Mouse (Mus musculus): ENCODE data around the gene Dock7. TPM values are rescaled to one million over a fixed set of nuclear protein-coding genes. Genes with fewer than 3 reads are reported as not detected.

The Dock7 gene
- polyA plus RNA-seq, 1 experiment from 2014 or later = 115 TPM

GRCm38 (mm10) chr4:99068806-99069205 is 51.9 kb downstream of the Dock7 start:
- Histone ChIP-seq H3K36me3 (ENCODE audit: control insufficient read depth, insufficient read depth, low read length) (peaks cover 63% of the 10 kb centered on the region), H3K4me1 (ENCODE audit: control insufficient read depth, insufficient read depth, low read length) (no peaks in the 10 kb centered on the region), H3K9me3 (ENCODE audit: control insufficient read depth, low read length) (no peaks in the 10 kb centered on the region), H3K4me2 (ENCODE audit: low read length) (no peak overlapping the region), H3K9ac (replicated peaks; ENCODE audit: low read length) (no peak overlapping the region), H3K4me3 (replicated peaks; ENCODE audit: low read depth, low read length) (no peak overlapping the region), H3K27me3 (ENCODE audit: control insufficient read depth, insufficient read depth, low read length) (no peaks in the 10 kb centered on the region), H3K27ac (replicated peaks; ENCODE audit: low read depth, low read length) (no peak overlapping the region)
- 85% methylated on average over 6 of the region's 6 CpGs for WGBS
- ATAC-seq (ENCODE audit: low FRiP score, low TSS enrichment) (no peak), DNase-seq (no peak)

- WGBS = 36% methylated on average over 5 of the region's 5 CpGs
- Histone ChIP-seq H3K4me1 (ENCODE audit: control insufficient read depth, insufficient read depth, low read length) (no peaks in the 10 kb centered on the region), H3K27me3 (ENCODE audit: control insufficient read depth, insufficient read depth, low read length) (no peaks in the 10 kb centered on the region), H3K36me3 (ENCODE audit: control insufficient read depth, insufficient read depth, low read length) (peaks cover 56% of the 10 kb centered on the region), H3K4me3 (replicated peaks; ENCODE audit: low read depth, low read length) (no peak overlapping the region), H3K9me3 (ENCODE audit: control insufficient read depth, low read length) (no peaks in the 10 kb centered on the region), H3K4me2 (ENCODE audit: low read length) (no peak overlapping the region), H3K27ac (replicated peaks; ENCODE audit: low read depth, low read length) (no peak overlapping the region), H3K9ac (replicated peaks; ENCODE audit: low read length) (no peak overlapping the region)
- ATAC-seq (ENCODE audit: low FRiP score, low TSS enrichment) (no peak), DNase-seq (peak; percentile 34)
Observed at GRCm38 (mm10) chr4:99064524-99064923, 56.2 kb downstream of the Dock7 start.

GRCm38 (mm10) chr4:99048581-99048980 is 72.1 kb downstream of the Dock7 start:
- WGBS = 94% methylated on average over 2 of the region's 2 CpGs
- no peak for ATAC-seq (ENCODE audit: low FRiP score, low TSS enrichment)
- Histone ChIP-seq H3K9ac (replicated peaks; ENCODE audit: low read length) (no peak overlapping the region), H3K4me3 (replicated peaks; ENCODE audit: low read depth, low read length) (no peak overlapping the region), H3K27ac (replicated peaks; ENCODE audit: low read depth, low read length) (no peak overlapping the region), H3K4me1 (ENCODE audit: control insufficient read depth, insufficient read depth, low read length) (no peaks in the 10 kb centered on the region), H3K4me2 (ENCODE audit: low read length) (no peak overlapping the region), H3K9me3 (ENCODE audit: control insufficient read depth, low read length) (no peaks in the 10 kb centered on the region), H3K36me3 (ENCODE audit: control insufficient read depth, insufficient read depth, low read length) (peaks cover 57% of the 10 kb centered on the region), H3K27me3 (ENCODE audit: control insufficient read depth, insufficient read depth, low read length) (no peaks in the 10 kb centered on the region)
- no peak for DNase-seq

GRCm38 (mm10) chr4:99046471-99046870 is 74.2 kb downstream of the Dock7 start:
- no peaks in the 10 kb centered on the region for H3K27me3 ChIP-seq (ENCODE audit: control insufficient read depth, insufficient read depth, low read length)
- no peak overlapping the region for H3K4me2 ChIP-seq (ENCODE audit: low read length)
- DNase-seq (no peak), ATAC-seq (ENCODE audit: low FRiP score, low TSS enrichment) (no peak)
- H3K4me3 ChIP-seq (replicated peaks; ENCODE audit: low read depth, low read length) = no peak overlapping the region
- no peaks in the 10 kb centered on the region for H3K4me1 ChIP-seq (ENCODE audit: control insufficient read depth, insufficient read depth, low read length)
- H3K9me3 ChIP-seq (ENCODE audit: control insufficient read depth, low read length) = no peaks in the 10 kb centered on the region
- no peak overlapping the region for H3K27ac ChIP-seq (replicated peaks; ENCODE audit: low read depth, low read length)
- peaks cover 60% of the 10 kb centered on the region for H3K36me3 ChIP-seq (ENCODE audit: control insufficient read depth, insufficient read depth, low read length)
- no peak overlapping the region for H3K9ac ChIP-seq (replicated peaks; ENCODE audit: low read length)
- WGBS = 89% methylated on average over 3 of the region's 3 CpGs

GRCm38 (mm10) chr4:99044854-99045253 is 75.9 kb downstream of the Dock7 start:
- H3K27me3 ChIP-seq (ENCODE audit: control insufficient read depth, insufficient read depth, low read length) = no peaks in the 10 kb centered on the region
- no peak overlapping the region for H3K9ac ChIP-seq (replicated peaks; ENCODE audit: low read length)
- no peak for ATAC-seq (ENCODE audit: low FRiP score, low TSS enrichment)
- no peaks in the 10 kb centered on the region for H3K4me1 ChIP-seq (ENCODE audit: control insufficient read depth, insufficient read depth, low read length)
- no peak overlapping the region for H3K4me3 ChIP-seq (replicated peaks; ENCODE audit: low read depth, low read length)
- no peaks in the 10 kb centered on the region for H3K9me3 ChIP-seq (ENCODE audit: control insufficient read depth, low read length)
- 92% methylated on average over 3 of the region's 3 CpGs for whole genome bisulfite sequencing
- no peak overlapping the region for H3K4me2 ChIP-seq (ENCODE audit: low read length)
- peaks cover 60% of the 10 kb centered on the region for H3K36me3 ChIP-seq (ENCODE audit: control insufficient read depth, insufficient read depth, low read length)
- DNase-seq = no peak
- no peak overlapping the region for H3K27ac ChIP-seq (replicated peaks; ENCODE audit: low read depth, low read length)

GRCm38 (mm10) chr4:99032921-99033320 is 87.8 kb downstream of the Dock7 start:
- Histone ChIP-seq H3K4me2 (ENCODE audit: low read length) (no peak overlapping the region), H3K27me3 (ENCODE audit: control insufficient read depth, insufficient read depth, low read length) (no peaks in the 10 kb centered on the region), H3K36me3 (ENCODE audit: control insufficient read depth, insufficient read depth, low read length) (no peaks in the 10 kb centered on the region), H3K4me1 (ENCODE audit: control insufficient read depth, insufficient read depth, low read length) (no peaks in the 10 kb centered on the region), H3K9me3 (ENCODE audit: control insufficient read depth, low read length) (no peaks in the 10 kb centered on the region), H3K4me3 (replicated peaks; ENCODE audit: low read depth, low read length) (no peak overlapping the region), H3K27ac (replicated peaks; ENCODE audit: low read depth, low read length) (no peak overlapping the region), H3K9ac (replicated peaks; ENCODE audit: low read length) (no peak overlapping the region)
- 85% methylated on average over 4 of the region's 4 CpGs for WGBS
- DNase-seq (no peak), ATAC-seq (ENCODE audit: low FRiP score, low TSS enrichment) (no peak)

- Histone ChIP-seq H3K36me3 (ENCODE audit: control insufficient read depth, insufficient read depth, low read length) (no peaks in the 10 kb centered on the region), H3K4me2 (ENCODE audit: low read length) (no peak within 1 kb of the TSS), H3K27me3 (ENCODE audit: control insufficient read depth, insufficient read depth, low read length) (no peaks in the 10 kb centered on the region), H3K27ac (replicated peaks; ENCODE audit: low read depth, low read length) (no peak within 1 kb of the TSS), H3K4me1 (ENCODE audit: control insufficient read depth, insufficient read depth, low read length) (no peaks in the 10 kb centered on the region), H3K9ac (replicated peaks; ENCODE audit: low read length) (no peak within 1 kb of the TSS), H3K4me3 (replicated peaks; ENCODE audit: low read depth, low read length) (no peak within 1 kb of the TSS), H3K9me3 (ENCODE audit: control insufficient read depth, low read length) (no peaks in the 10 kb centered on the region)
- no peak for ATAC-seq (ENCODE audit: low FRiP score, low TSS enrichment)
- 92% methylated on average over 2 of the region's 2 CpGs for WGBS
- no peak for DNase-seq
Observed at GRCm38 (mm10) chr4:99030686-99031085, 90.0 kb downstream of the Dock7 start, which contains the start of gene Angptl3. Angptl3 (plus strand) TSS chr4:99030954.

GRCm38 (mm10) chr4:99028377-99028776 is 92.3 kb downstream of the Dock7 start:
- ATAC-seq (ENCODE audit: low FRiP score, low TSS enrichment) = no peak
- no peaks in the 10 kb centered on the region for H3K4me1 ChIP-seq (ENCODE audit: control insufficient read depth, insufficient read depth, low read length)
- H3K27me3 ChIP-seq (ENCODE audit: control insufficient read depth, insufficient read depth, low read length) = no peaks in the 10 kb centered on the region
- 95% methylated on average over 5 of the region's 5 CpGs for WGBS
- H3K4me3 ChIP-seq (replicated peaks; ENCODE audit: low read depth, low read length) = no peak overlapping the region
- H3K27ac ChIP-seq (replicated peaks; ENCODE audit: low read depth, low read length) = no peak overlapping the region
- H3K4me2 ChIP-seq (ENCODE audit: low read length) = no peak overlapping the region
- peaks cover under 1% of the 10 kb centered on the region; the same call in 1 of the 2 replicates for H3K36me3 ChIP-seq (ENCODE audit: control insufficient read depth, insufficient read depth, low read length)
- H3K9me3 ChIP-seq (ENCODE audit: control insufficient read depth, low read length) = no peaks in the 10 kb centered on the region
- H3K9ac ChIP-seq (replicated peaks; ENCODE audit: low read length) = no peak overlapping the region
- DNase-seq = no peak

GRCm38 (mm10) chr4:99022221-99022620 is 98.5 kb downstream of the Dock7 start:
- no peaks in the 10 kb centered on the region for H3K9me3 ChIP-seq (ENCODE audit: control insufficient read depth, low read length)
- DNase-seq (no peak), ATAC-seq (ENCODE audit: low FRiP score, low TSS enrichment) (no peak)
- no peaks in the 10 kb centered on the region for H3K27me3 ChIP-seq (ENCODE audit: control insufficient read depth, insufficient read depth, low read length)
- no peaks in the 10 kb centered on the region for H3K4me1 ChIP-seq (ENCODE audit: control insufficient read depth, insufficient read depth, low read length)
- H3K9ac ChIP-seq (replicated peaks; ENCODE audit: low read length) = no peak overlapping the region
- H3K27ac ChIP-seq (replicated peaks; ENCODE audit: low read depth, low read length) = no peak overlapping the region
- H3K4me3 ChIP-seq (replicated peaks; ENCODE audit: low read depth, low read length) = no peak overlapping the region
- no peak overlapping the region for H3K4me2 ChIP-seq (ENCODE audit: low read length)
- peaks cover 17% of the 10 kb centered on the region for H3K36me3 ChIP-seq (ENCODE audit: control insufficient read depth, insufficient read depth, low read length)
- WGBS = 93% methylated on average over 8 of the region's 8 CpGs

Data from midbrain, embryonic 14.5 days (tissue).